Mouse (Mus musculus) left cerebral cortex, adult 9 months (tissue): ENCODE measurements around the gene Tac1.
"Not testable (repeated sequence)": the region's sequence is repeated elsewhere in the genome, so short reads cannot be mapped to it uniquely, and the experiment has no call there.

ENCODE experiments used
- DNase-seq, 2 experiments: peaks; one replicate each; pipeline ENCODE4 v3.0.0; 2022; ENCODE audit warnings: low spot score in 2 of 2

Gene Tac1

GRCm38 (mm10) chr6:7554829-7555391 lies at the start of gene Tac1:
TSS of gene Tac1 (plus strand) at chr6:7554879.
- DNase-seq, result no peak

- not testable (repeated sequence) for DNase-seq
Observed at GRCm38 (mm10) chr6:7543511-7543910, 11.2 kb upstream of the Tac1 start.

GRCm38 (mm10) chr6:7555688-7556476 lies 1.2 kb downstream of the Tac1 start:
- no peak for DNase-seq

- DNase-seq, result no peak
Observed at GRCm38 (mm10) chr6:7558164-7558563, 3.5 kb downstream of the Tac1 start.

- no peak for DNase-seq
Observed at GRCm38 (mm10) chr6:7562524-7562923, 7.8 kb downstream of the Tac1 start.

- no peak for DNase-seq
Observed at GRCm38 (mm10) chr6:7564537-7564936, 9.9 kb downstream of the Tac1 start.

- no peak for DNase-seq
Observed at GRCm38 (mm10) chr6:7571144-7571543, 16.5 kb downstream of the Tac1 start.

GRCm38 (mm10) chr6:7578031-7578430 lies 23.4 kb downstream of the Tac1 start:
- no peak for DNase-seq

GRCm38 (mm10) chr6:7594445-7594844 lies 39.8 kb downstream of the Tac1 start:
- DNase-seq, result no peak

- no peak for DNase-seq
Observed at GRCm38 (mm10) chr6:7598416-7598815, 43.7 kb downstream of the Tac1 start.

GRCm38 (mm10) chr6:7600228-7600627 lies 45.5 kb downstream of the Tac1 start:
- DNase-seq, result no peak

GRCm38 (mm10) chr6:7601353-7602094 lies 46.8 kb downstream of the Tac1 start:
- DNase-seq, result no peak

- DNase-seq, result not testable (repeated sequence)
Observed at GRCm38 (mm10) chr6:7613676-7614075, 59.0 kb downstream of the Tac1 start.
